Mouse (Mus musculus) midbrain, embryonic 12.5 days (tissue): ENCODE measurements around the gene Hoxd8. TPM values are rescaled to one million over a fixed set of nuclear protein-coding genes. Genes with fewer than 3 reads are reported as not detected.

Experiments used
- ATAC-seq: fragments of 200-750 bp; cut with Nextera tagmentation; 2 replicates; pipeline ENCODE4 v1.8.0; 2017; ENCODE audit warnings: low read depth, moderate TSS enrichment, moderate library complexity; ENCODE audit not compliant: low FRiP score
- H3K27ac ChIP-seq: fragments of 300-500 bp; sonication (generic); replicated peaks from 2 replicates; pipeline ENCODE4 v1.5.1; 2016; ENCODE audit warnings: mild to moderate bottlenecking
- H3K27me3 ChIP-seq: fragments of 300-500 bp; sonication (generic); 2 replicates; pipeline ENCODE4 v1.6.1; 2016; ENCODE audit warnings: mild to moderate bottlenecking
- H3K36me3 ChIP-seq: fragments of 300-500 bp; sonication (generic); 2 replicates; pipeline ENCODE4 v1.6.1; 2016
- H3K4me1 ChIP-seq: fragments of 300-500 bp; sonication (generic); 2 replicates; pipeline ENCODE4 v1.6.1; 2016
- H3K4me2 ChIP-seq: fragments of 300-500 bp; sonication (generic); replicated peaks from 2 replicates; pipeline ENCODE4 v1.6.1; 2016; ENCODE audit warnings: mild to moderate bottlenecking, moderate library complexity
- H3K4me3 ChIP-seq: fragments of 300-500 bp; sonication (generic); 2 replicates; pipeline ENCODE4 v1.5.1; 2016; ENCODE audit warnings: mild to moderate bottlenecking
- H3K9ac ChIP-seq: fragments of 300-500 bp; sonication (generic); replicated peaks from 2 replicates; pipeline ENCODE4 v1.6.1; 2016; ENCODE audit warnings: mild to moderate bottlenecking, moderate library complexity
- H3K9me3 ChIP-seq: fragments of 300-500 bp; sonication (generic); 2 replicates; pipeline ENCODE4 v1.6.1; 2016; ENCODE audit warnings: mild to moderate bottlenecking
- WGBS: fragments of 180-500 bp; shearing (Covaris S2); methylation state at CpG from one replicate; pipeline ENCODE4 v1.1.7; 2016; 5-methylcytosine and 5-hydroxymethylcytosine counted together
- polyA plus RNA-seq: library from polyadenylated mRNA; unstranded; fragments of >200 nt; fragmentation: Nextera tagmentation; extraction: Ambion mirVana; gene quantifications from 2 replicates; pipeline ENCODE4 v1.2.1, GENCODE M21; 2016

Hoxd8 gene
- polyA plus RNA-seq, 1 experiment from 2014 or later, result 0.15 TPM

DNA sequence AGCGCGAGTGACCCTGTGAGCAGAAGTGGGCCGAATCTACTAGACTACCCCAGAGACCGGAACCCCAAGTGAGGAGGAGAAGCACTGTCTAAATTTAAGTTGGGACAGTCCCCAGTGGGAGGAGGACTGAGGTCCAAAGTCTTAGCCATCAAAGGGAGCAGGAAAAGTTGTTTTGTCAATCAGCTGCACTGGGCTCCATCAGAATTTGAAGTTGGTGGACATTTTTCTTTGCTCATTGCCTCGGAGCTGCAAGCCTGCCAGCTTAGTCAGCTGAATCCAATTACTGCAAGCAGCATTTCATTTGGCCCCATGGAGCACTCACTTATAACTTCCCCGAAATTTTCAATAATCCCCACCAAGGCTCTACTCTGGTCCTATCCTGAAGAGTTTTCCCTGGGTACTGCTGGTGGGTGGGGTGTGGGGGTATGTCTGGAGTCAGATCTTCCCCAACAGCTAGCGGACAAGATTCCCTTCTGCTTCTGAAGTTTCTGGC is 33.2 kb downstream of the Hoxd8 start:
- Histone ChIP-seq H3K9ac (no peak overlapping the region), H3K27me3 (peaks cover 99% of the 10 kb centered on the region), H3K9me3 (no peaks in the 10 kb centered on the region), H3K36me3 (no peaks in the 10 kb centered on the region), H3K27ac (no peak overlapping the region), H3K4me1 (peaks cover 6% of the 10 kb centered on the region), H3K4me2 (no peak overlapping the region), H3K4me3 (no peak overlapping the region)
- no peak for ATAC-seq
- 4% methylated on average over 7 of the region's 7 CpGs for WGBS

DNA sequence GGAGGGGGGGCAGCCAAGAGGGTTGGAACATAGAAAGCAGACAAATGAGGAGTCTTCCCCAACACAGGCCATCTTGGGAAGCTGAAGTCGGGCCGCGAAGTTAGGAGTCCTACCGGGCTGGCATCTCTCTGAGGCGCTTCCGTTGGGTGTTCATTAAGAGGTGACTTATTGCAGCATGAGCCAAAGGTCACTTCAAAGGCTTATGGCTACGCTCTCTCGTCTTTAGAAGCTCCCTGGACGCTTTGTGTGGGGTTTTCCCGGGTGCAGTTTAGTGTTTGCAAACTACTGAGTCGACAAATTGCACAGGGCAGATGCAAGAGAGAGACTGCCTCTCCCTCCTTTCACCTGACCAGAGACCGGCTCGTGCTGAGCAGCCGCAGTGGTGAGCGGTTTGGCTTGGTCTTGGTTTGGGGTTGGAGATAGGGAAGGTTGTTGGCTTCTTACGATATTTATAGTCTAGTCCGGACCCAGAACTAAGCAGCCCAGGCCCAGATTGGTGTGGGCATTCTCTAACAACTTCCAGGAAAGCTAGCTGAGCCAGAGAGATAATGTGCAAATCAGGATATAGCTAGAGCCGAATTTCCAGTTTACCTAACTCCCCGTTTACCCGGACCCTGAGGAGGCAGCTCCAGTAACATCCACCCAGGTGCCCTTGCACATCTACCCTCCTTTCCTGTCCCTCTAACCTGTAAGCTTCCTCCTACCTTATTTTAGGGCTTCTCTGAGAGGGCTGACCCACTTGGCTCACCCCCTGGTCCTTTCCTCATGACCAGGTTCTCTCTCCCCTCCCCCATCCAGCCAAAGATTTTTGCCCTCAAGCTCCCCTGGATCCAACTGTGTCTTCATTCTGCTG is 34.4 kb downstream of the Hoxd8 start:
- no peak overlapping the region for H3K9ac ChIP-seq
- H3K27me3 ChIP-seq, result peaks cover 97% of the 10 kb centered on the region
- no peak overlapping the region for H3K4me3 ChIP-seq
- peaks cover 4% of the 10 kb centered on the region; the same call in 1 of the 2 replicates for H3K4me1 ChIP-seq
- no peaks in the 10 kb centered on the region for H3K36me3 ChIP-seq
- H3K27ac ChIP-seq, result no peak overlapping the region
- no peaks in the 10 kb centered on the region for H3K9me3 ChIP-seq
- no peak overlapping the region for H3K4me2 ChIP-seq
- 2% methylated on average over 20 of the region's 20 CpGs for WGBS
- no peak for ATAC-seq

DNA sequence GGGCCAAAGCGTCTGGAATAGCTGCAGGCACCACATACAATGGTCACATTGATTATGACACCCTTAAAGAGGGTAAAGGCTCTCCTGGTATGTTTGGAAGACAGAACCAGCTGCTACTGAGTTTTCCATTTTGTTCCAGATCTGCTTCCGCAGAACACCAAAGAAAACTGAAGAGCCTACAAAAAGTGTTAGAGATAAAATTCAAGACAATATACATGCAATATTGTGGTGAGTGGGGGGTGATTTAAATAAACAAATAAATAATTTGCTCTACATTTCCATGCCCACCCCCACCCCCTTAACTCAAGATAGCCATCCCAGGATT is 35.0 kb downstream of the Hoxd8 start:
- no peak overlapping the region for H3K27ac ChIP-seq
- peaks cover 4% of the 10 kb centered on the region; the same call in 1 of the 2 replicates for H3K4me1 ChIP-seq
- no peaks in the 10 kb centered on the region for H3K9me3 ChIP-seq
- H3K36me3 ChIP-seq, result no peaks in the 10 kb centered on the region
- no peak overlapping the region for H3K9ac ChIP-seq
- WGBS, result 6% methylated on average over 2 of the region's 2 CpGs
- H3K4me2 ChIP-seq, result no peak overlapping the region
- ATAC-seq, result no peak
- H3K4me3 ChIP-seq, result no peak overlapping the region
- H3K27me3 ChIP-seq, result peaks cover 97% of the 10 kb centered on the region

DNA sequence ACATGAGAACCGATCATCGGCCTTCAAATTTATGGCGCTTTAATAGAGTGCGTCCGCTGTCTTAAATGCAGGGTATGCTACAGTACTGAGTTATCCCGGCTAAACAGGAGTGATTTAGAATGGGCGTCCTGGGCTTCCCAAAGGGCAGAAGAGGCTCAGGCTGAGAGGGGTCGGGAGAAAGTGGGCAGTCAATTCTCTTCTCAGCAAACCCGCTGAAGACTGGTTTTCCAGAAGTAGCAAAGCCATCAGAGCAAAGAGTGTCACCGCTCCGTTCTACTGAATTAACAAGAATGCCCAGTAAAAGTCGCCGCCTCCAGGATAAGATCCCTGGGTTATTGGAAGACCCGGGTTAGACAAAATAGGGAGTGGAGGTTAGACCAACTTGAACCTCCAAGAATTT is 35.5 kb downstream of the Hoxd8 start:
- Histone ChIP-seq H3K4me2 (no peak overlapping the region), H3K4me1 (peaks cover 4% of the 10 kb centered on the region; the same call in 1 of the 2 replicates), H3K27me3 (peaks cover 97% of the 10 kb centered on the region), H3K9ac (no peak overlapping the region), H3K4me3 (no peak overlapping the region), H3K9me3 (no peaks in the 10 kb centered on the region), H3K27ac (no peak overlapping the region), H3K36me3 (no peaks in the 10 kb centered on the region)
- WGBS, result 4% methylated on average over 14 of the region's 14 CpGs
- no peak for ATAC-seq

DNA sequence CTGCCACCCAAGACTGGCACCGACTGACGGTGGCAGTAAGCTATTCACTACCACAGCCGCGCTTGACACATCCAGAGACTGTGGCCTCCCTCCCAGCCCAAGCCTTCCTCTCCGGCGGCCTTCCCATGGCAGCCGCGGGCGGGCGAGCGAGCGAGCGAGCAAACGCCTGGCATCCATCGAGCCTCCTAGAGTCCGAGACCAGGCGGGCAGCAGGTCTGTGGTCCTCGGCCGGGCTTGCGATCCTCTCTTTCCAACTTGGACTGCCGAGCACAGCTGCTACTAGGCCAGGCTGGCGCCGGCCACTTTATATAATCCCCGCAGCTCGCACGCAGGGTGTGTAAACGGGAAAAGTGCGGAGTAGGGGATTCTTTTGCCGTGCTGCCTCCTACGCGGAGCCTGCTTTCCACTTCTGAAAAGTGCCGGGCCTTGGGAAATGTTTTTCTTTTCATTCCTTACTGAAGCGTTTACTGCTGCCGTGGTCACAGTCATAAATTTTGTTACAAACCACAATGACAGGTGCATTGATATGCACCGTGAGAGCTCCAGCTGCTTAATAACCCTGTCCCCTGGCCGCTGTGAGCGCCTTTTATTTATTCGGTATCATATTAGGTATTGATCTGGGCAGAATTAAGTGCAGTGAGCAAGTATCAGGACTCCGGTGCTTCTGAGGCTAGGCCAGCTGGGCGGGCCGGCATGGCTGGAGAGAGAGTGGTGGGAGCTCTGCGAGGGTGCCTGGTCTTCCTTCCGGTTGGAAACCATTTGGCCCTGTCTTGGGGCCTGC is 36.1 kb downstream of the Hoxd8 start:
- peaks cover 97% of the 10 kb centered on the region for H3K27me3 ChIP-seq
- H3K36me3 ChIP-seq, result no peaks in the 10 kb centered on the region
- H3K9me3 ChIP-seq, result no peaks in the 10 kb centered on the region
- whole genome bisulfite sequencing, result under 1% methylated on average over 43 of the region's 43 CpGs
- ATAC-seq, result no peak
- H3K4me3 ChIP-seq, result no peak overlapping the region
- H3K27ac ChIP-seq, result no peak overlapping the region
- H3K9ac ChIP-seq, result no peak overlapping the region
- H3K4me2 ChIP-seq, result no peak overlapping the region
- H3K4me1 ChIP-seq, result peaks cover 4% of the 10 kb centered on the region; the same call in 1 of the 2 replicates

- no peak overlapping the region for H3K4me3 ChIP-seq
- no peaks in the 10 kb centered on the region for H3K9me3 ChIP-seq
- H3K4me2 ChIP-seq, result no peak overlapping the region
- H3K9ac ChIP-seq, result no peak overlapping the region
- no peak overlapping the region for H3K27ac ChIP-seq
- H3K4me1 ChIP-seq, result no peaks in the 10 kb centered on the region
- no peaks in the 10 kb centered on the region for H3K36me3 ChIP-seq
- peaks cover 97% of the 10 kb centered on the region for H3K27me3 ChIP-seq
- ATAC-seq, result no peak
- WGBS, result 23% methylated on average over 2 of the region's 3 CpGs
Observed at GRCm38 (mm10) chr2:74741252-74741978, 37.0 kb downstream of the Hoxd8 start.

GRCm38 (mm10) chr2:74741979-74742277 is 37.5 kb downstream of the Hoxd8 start:
- H3K27ac ChIP-seq, result no peak overlapping the region
- no peaks in the 10 kb centered on the region for H3K9me3 ChIP-seq
- no peaks in the 10 kb centered on the region for H3K36me3 ChIP-seq
- no peak overlapping the region for H3K9ac ChIP-seq
- H3K27me3 ChIP-seq, result peaks cover 97% of the 10 kb centered on the region
- H3K4me2 ChIP-seq, result no peak overlapping the region
- H3K4me3 ChIP-seq, result no peak overlapping the region
- no peaks in the 10 kb centered on the region for H3K4me1 ChIP-seq
- ATAC-seq, result no peak

- H3K27ac ChIP-seq, result no peak overlapping the region
- H3K4me2 ChIP-seq, result no peak overlapping the region
- H3K4me1 ChIP-seq, result peaks cover 11% of the 10 kb centered on the region
- no peak for ATAC-seq
- WGBS, result 2% methylated on average over 6 of the region's 6 CpGs
- no peak overlapping the region for H3K4me3 ChIP-seq
- no peaks in the 10 kb centered on the region for H3K36me3 ChIP-seq
- peaks cover 95% of the 10 kb centered on the region for H3K27me3 ChIP-seq
- no peaks in the 10 kb centered on the region for H3K9me3 ChIP-seq
- H3K9ac ChIP-seq, result no peak overlapping the region
Observed at GRCm38 (mm10) chr2:74745540-74746297, 41.3 kb downstream of the Hoxd8 start.

DNA sequence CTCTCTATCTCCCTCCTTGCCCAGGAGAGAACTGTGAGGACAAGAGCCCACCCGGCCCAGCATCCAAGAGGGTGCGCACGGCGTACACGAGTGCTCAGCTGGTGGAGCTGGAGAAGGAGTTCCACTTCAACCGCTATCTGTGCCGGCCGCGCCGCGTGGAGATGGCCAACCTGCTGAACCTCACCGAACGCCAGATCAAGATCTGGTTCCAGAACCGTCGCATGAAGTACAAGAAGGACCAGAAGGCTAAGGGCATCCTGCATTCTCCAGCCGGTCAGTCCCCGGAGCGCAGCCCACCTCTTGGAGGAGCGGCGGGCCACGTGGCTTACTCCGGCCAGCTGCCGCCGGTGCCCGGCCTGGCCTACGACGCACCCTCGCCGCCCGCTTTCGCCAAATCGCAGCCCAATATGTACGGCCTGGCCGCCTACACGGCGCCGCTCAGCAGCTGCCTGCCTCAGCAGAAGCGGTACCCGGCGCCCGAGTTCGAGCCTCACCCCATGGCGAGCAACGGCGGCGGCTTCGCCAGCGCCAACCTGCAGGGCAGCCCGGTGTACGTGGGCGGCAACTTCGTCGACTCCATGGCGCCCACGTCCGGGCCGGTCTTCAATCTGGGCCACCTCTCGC is 42.0 kb downstream of the Hoxd8 start:
- Histone ChIP-seq H3K36me3 (no peaks in the 10 kb centered on the region), H3K9me3 (no peaks in the 10 kb centered on the region), H3K27ac (no peak overlapping the region), H3K4me3 (0 out of 2 replicates have a peak overlapping the region, but pooled peaks have one; percentile 5), H3K4me2 (no peak overlapping the region), H3K9ac (no peak overlapping the region), H3K4me1 (peaks cover 11% of the 10 kb centered on the region), H3K27me3 (peaks cover 95% of the 10 kb centered on the region)
- no peak for ATAC-seq
- under 1% methylated on average over 58 of the region's 58 CpGs for WGBS

- no peaks in the 10 kb centered on the region for H3K36me3 ChIP-seq
- no peak overlapping the region for H3K9ac ChIP-seq
- no peak overlapping the region for H3K4me2 ChIP-seq
- under 1% methylated on average over 24 of the region's 24 CpGs for WGBS
- no peak overlapping the region for H3K4me3 ChIP-seq
- H3K9me3 ChIP-seq, result no peaks in the 10 kb centered on the region
- H3K27ac ChIP-seq, result no peak overlapping the region
- peaks cover 95% of the 10 kb centered on the region for H3K27me3 ChIP-seq
- ATAC-seq, result no peak
- peaks cover 11% of the 10 kb centered on the region for H3K4me1 ChIP-seq
Observed at GRCm38 (mm10) chr2:74747006-74747405, 42.6 kb downstream of the Hoxd8 start.

DNA sequence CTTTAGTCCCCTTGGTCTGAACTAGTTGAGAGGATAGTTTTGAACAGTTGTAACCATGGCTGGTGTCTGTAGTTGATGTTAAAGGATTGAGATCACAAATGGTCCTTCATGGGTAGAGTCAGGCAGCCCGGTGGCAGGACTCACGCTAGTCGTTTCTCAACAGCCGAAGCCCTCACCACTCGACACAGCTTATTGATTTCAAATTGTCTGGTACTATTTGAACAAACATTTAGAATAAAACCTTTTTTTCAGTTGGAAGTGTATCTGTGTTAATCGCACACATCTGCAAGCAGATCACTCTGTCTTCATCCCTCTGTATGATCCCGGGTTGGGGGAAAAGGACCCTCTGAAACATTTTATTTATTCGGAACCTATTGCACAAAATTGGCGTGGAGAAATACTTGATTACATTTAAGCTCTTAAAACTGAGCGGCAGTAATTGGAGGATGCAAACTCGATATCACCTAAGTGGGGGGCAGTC is 43.3 kb downstream of the Hoxd8 start:
- Histone ChIP-seq H3K9me3 (no peaks in the 10 kb centered on the region), H3K27me3 (peaks cover 96% of the 10 kb centered on the region), H3K27ac (no peak overlapping the region), H3K4me2 (no peak overlapping the region), H3K9ac (no peak overlapping the region), H3K36me3 (no peaks in the 10 kb centered on the region), H3K4me1 (peaks cover 16% of the 10 kb centered on the region), H3K4me3 (no peak overlapping the region)
- whole genome bisulfite sequencing, result 3% methylated on average over 11 of the region's 11 CpGs
- no peak for ATAC-seq
